Mouse (Mus musculus): ENCODE measurements at regions not wholly inside any gene's neighbourhood (a gene's known extent, or its start where the extent isn't known, plus 50 kb on each side); places are given as distances from the start of the nearest gene placed in this dataset.
A peak's percentile ranks its signal among the peaks of the same experiment; 100 is the strongest.

DNA sequence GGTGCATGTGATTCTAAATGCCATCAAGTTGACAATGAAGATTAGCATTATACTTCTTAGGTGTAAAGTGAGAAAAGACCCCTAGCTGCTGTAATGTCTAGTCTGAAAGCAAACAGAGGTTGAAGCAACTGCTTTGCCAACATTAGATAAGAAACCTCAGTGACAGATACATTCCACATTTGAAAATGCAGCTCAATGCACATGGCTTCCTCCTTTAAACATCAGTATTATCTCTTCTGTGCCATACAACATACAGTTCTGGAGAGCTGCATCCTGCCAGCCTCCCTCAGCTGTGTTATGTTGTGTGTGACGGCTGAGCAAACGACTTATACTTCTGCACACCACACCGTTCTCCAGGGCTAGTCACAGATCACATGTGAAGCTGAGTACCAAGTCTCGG lies 365.6 kb downstream of the Med10 start:
- TF ChIP-seq CTCF (IDR thresholded peaks at IDR 0.05; ENCODE audit: extremely low read depth, insufficient read depth, low read length), result no peak
- no peak for TF ChIP-seq POLR2A (IDR thresholded peaks at IDR 0.05; ENCODE audit: extremely low read depth, insufficient read depth, low read length)
- no peak overlapping the region for H3K27ac ChIP-seq (ENCODE audit: insufficient read depth, low read length)

DNA sequence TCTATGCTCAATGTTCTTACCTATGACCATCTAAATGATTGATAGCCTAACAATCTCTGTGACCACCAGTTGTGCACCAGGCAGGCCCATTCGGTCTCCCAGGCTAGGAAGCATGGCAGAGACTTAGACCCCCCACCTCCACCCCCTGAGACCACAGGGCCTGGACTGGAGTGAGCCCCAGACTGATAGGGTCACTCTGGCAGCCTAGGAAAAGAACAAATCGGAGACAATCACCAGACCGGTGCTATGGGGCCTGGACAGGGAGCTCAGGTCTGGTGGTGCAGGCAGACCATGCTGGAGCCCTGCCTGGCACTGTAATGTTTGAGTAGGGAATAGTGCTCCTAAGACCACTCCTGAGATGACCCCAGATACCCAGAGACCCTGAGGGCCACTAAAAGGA lies 366.7 kb downstream of the Med10 start:
- no peak overlapping the region for H3K4me3 ChIP-seq (ENCODE audit: insufficient read depth, low read length)
- H3K4me1 ChIP-seq (ENCODE audit: control insufficient read depth, insufficient read depth, low read length), result no peaks in the 10 kb centered on the region
- no peak overlapping the region for H3K27ac ChIP-seq (ENCODE audit: insufficient read depth, low read length)
- TF ChIP-seq POLR2A (IDR thresholded peaks at IDR 0.05; ENCODE audit: extremely low read depth, insufficient read depth, low read length) (no peak), CTCF (IDR thresholded peaks at IDR 0.05; ENCODE audit: extremely low read depth, insufficient read depth, low read length) (no peak)

More for the DNA sequence above, 365.6 kb downstream of the Med10 start:
- H3K4me3 ChIP-seq (ENCODE audit: insufficient read depth, low read length), result no peak overlapping the region
- H3K4me1 ChIP-seq (ENCODE audit: control insufficient read depth, insufficient read depth, low read length), result no peaks in the 10 kb centered on the region

DNA sequence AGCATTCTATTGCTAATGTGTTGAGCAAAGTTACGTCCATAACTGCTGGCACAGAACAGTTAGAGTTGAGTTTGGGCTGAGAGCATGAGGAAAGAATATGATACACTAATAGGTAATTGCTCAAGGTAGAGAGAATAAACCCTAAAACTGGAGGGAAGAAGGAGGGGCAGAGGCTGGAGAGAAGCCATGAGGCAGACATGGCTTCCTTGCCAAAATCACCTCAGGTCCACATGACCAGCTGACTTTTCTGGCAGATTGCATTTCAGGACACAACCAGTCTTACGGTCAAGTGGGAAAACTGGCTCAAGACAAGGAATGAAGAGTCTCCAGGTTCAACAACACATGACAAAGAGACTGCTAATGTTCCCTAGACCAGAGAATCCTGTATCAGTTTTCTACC lies 374.9 kb downstream of the Med10 start:
- Histone ChIP-seq H3K27ac (ENCODE audit: insufficient read depth, low read length) (no peak overlapping the region), H3K4me3 (ENCODE audit: insufficient read depth, low read length) (no peak overlapping the region), H3K4me1 (ENCODE audit: control insufficient read depth, insufficient read depth, low read length) (no peaks in the 10 kb centered on the region)
- TF ChIP-seq POLR2A (IDR thresholded peaks at IDR 0.05; ENCODE audit: extremely low read depth, insufficient read depth, low read length) (no peak), CTCF (IDR thresholded peaks at IDR 0.05; ENCODE audit: extremely low read depth, insufficient read depth, low read length) (no peak)

DNA sequence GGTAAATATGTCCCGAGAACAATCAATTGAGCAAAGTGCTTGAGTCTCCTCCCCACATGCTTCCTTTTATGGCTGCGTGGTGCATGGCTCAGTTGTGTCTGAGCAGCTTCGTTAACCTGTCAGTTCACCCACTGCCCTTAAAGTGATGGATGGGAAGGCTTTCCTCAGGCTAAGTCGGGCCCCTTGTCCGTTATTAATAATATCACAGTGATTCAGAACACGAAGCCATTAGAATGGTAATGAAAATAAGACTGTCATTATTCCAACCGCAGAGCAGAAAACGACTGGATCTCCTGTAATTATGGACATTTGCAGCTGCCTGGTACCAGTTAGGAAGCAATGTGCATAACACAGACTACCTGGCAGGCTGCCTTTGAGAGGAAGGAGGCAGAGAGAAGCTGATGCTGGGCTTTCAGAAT lies 375.9 kb downstream of the Med10 start:
- Histone ChIP-seq H3K4me3 (ENCODE audit: insufficient read depth, low read length) (no peak overlapping the region), H3K27ac (ENCODE audit: insufficient read depth, low read length) (no peak overlapping the region), H3K4me1 (ENCODE audit: control insufficient read depth, insufficient read depth, low read length) (no peaks in the 10 kb centered on the region)
- TF ChIP-seq POLR2A (IDR thresholded peaks at IDR 0.05; ENCODE audit: extremely low read depth, insufficient read depth, low read length), result no peak
- no peak for TF ChIP-seq CTCF (IDR thresholded peaks at IDR 0.05; ENCODE audit: extremely low read depth, insufficient read depth, low read length)

DNA sequence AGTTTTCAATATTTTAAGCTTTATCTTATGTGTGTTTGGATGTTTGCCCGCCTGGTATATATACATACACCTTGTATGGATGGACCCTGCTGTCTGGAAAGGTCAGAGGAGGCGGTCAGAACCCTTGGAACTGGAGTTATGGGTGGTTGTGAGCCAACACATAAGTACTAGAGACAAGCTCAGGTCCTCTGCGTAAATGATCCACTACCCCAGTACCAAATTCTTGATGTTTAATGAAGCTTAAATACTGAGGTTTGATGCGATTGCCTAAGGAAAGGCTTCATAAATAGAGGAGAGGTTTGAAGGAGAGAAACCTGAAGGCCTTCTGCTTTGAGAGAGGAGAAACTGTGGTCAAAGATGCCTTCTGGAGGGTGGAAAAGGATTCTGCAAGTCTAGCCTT lies 388.8 kb downstream of the Med10 start:
- no peak overlapping the region for H3K4me3 ChIP-seq (ENCODE audit: insufficient read depth, low read length)
- no peak for TF ChIP-seq CTCF (IDR thresholded peaks at IDR 0.05; ENCODE audit: extremely low read depth, insufficient read depth, low read length)
- no peak for TF ChIP-seq POLR2A (IDR thresholded peaks at IDR 0.05; ENCODE audit: extremely low read depth, insufficient read depth, low read length)
- H3K4me1 ChIP-seq (ENCODE audit: control insufficient read depth, insufficient read depth, low read length), result no peaks in the 10 kb centered on the region
- no peak overlapping the region for H3K27ac ChIP-seq (ENCODE audit: insufficient read depth, low read length)

DNA sequence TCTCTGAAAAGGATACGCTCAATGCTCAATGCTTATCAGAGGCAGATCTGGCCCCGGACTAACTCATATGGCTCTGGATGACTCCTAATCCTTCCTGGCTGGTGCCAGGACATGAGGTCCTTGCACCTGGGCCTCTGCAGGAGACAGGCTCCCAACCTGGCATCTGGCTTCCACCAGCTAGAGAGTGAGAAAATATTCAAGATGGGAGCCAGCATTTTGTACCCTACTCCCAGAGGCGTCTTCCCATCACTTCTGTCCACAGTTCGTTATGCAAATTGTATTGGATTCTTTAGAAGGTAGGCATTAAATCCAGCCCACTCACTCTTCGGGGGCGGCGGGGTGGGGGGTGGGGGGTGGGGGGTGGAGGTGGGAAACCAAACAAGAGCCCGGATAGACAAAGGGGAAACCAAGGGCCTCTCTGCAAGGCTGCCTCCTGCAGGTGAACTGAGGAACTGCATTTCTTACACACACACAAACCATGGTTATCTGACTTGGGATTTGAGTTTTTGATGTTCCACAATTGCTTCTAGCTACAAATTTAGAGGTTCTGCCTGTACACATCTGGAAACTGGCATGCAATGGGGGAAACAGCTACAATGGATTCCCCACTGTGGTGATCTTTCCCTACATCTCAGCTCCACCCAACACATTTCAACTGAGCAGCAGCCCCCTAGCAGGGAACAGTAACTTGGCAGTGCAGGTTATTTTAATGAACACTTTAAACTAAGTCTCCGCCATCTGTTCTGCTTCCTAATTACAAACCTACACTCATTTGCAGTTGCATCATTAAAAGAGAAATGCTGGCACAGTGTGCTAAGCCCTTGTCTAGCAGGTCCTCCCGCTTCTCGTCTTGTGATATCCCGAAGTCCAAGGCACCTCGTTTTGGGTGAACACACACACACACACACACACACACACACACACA lies 390.2 kb downstream of the Med10 start:
- H3K4me3 ChIP-seq (ENCODE audit: insufficient read depth, low read length), result no peak overlapping the region
- peak; percentile 20; the same call in 1 of the 2 replicates for TF ChIP-seq CTCF (IDR thresholded peaks at IDR 0.05; ENCODE audit: extremely low read depth, insufficient read depth, low read length)
- TF ChIP-seq POLR2A (IDR thresholded peaks at IDR 0.05; ENCODE audit: extremely low read depth, insufficient read depth, low read length), result no peak
- no peak overlapping the region for H3K27ac ChIP-seq (ENCODE audit: insufficient read depth, low read length)
- H3K4me1 ChIP-seq (ENCODE audit: control insufficient read depth, insufficient read depth, low read length), result no peaks in the 10 kb centered on the region

DNA sequence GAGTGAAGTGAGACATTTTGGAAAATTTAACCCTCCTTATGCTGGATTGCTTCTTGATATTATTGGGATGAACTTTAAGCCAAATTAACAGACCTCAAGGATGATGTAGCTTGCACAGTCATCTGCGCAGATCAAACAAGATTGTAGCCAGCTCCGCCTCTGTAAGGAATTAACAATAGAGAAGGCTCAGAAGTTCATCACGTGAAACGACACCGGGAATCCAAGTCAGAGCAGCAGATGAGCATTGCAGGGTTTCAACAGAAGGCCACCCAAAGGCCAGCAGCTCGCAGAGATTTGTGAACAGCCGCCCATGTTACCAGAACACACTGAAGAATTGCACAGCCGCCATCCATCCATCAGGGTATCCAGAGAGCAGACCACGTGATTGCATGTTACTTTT lies 391.1 kb downstream of the Med10 start:
- TF ChIP-seq CTCF (IDR thresholded peaks at IDR 0.05; ENCODE audit: extremely low read depth, insufficient read depth, low read length) (no peak), POLR2A (IDR thresholded peaks at IDR 0.05; ENCODE audit: extremely low read depth, insufficient read depth, low read length) (no peak)
- H3K4me1 ChIP-seq (ENCODE audit: control insufficient read depth, insufficient read depth, low read length), result no peaks in the 10 kb centered on the region
- no peak overlapping the region for H3K27ac ChIP-seq (ENCODE audit: insufficient read depth, low read length)
- H3K4me3 ChIP-seq (ENCODE audit: insufficient read depth, low read length), result no peak overlapping the region

DNA sequence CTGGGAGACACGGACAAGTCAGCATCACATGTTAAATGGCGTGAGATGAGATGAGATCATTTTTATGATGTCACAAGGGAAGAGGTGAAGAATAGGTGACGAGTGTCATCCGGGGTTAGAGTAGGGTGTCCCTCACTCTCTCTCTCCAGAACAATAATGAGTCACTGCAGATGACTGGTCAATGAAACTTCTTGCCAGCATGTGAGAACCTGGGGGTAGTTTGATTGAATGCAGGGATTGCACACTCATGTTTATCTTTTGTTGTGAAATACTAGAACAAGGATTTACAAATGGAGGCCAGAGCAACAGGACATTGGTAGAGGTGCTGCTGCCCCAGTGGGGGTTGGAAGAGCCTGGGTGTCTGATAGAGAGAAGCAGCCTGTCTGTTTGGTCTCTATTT lies 393.7 kb downstream of the Med10 start:
- H3K27ac ChIP-seq (ENCODE audit: insufficient read depth, low read length), result no peak overlapping the region
- TF ChIP-seq CTCF (IDR thresholded peaks at IDR 0.05; ENCODE audit: extremely low read depth, insufficient read depth, low read length) (no peak), POLR2A (IDR thresholded peaks at IDR 0.05; ENCODE audit: extremely low read depth, insufficient read depth, low read length) (no peak)
- H3K4me1 ChIP-seq (ENCODE audit: control insufficient read depth, insufficient read depth, low read length), result no peaks in the 10 kb centered on the region
- no peak overlapping the region for H3K4me3 ChIP-seq (ENCODE audit: insufficient read depth, low read length)

DNA sequence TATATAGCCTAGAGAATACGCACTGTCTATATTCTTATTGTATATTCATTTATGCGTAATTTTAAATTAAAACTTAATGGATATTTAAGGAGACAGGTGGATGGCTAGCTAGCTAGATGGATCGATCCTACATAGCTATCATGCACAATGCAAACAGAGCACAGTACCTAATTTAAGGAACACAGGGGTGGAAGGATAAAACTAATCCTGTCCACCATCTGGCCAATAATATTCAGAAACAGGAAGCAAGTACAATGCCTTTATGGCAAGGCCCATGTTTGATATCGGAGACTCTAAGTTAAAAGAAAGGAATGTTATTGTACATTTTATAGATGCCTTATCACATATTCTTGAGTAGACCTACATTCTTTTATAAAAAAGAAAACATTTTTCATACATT lies 396.4 kb downstream of the Med10 start:
- no peak overlapping the region for H3K4me3 ChIP-seq (ENCODE audit: insufficient read depth, low read length)
- no peaks in the 10 kb centered on the region for H3K4me1 ChIP-seq (ENCODE audit: control insufficient read depth, insufficient read depth, low read length)
- H3K27ac ChIP-seq (ENCODE audit: insufficient read depth, low read length), result no peak overlapping the region
- TF ChIP-seq CTCF (IDR thresholded peaks at IDR 0.05; ENCODE audit: extremely low read depth, insufficient read depth, low read length) (no peak), POLR2A (IDR thresholded peaks at IDR 0.05; ENCODE audit: extremely low read depth, insufficient read depth, low read length) (no peak)

DNA sequence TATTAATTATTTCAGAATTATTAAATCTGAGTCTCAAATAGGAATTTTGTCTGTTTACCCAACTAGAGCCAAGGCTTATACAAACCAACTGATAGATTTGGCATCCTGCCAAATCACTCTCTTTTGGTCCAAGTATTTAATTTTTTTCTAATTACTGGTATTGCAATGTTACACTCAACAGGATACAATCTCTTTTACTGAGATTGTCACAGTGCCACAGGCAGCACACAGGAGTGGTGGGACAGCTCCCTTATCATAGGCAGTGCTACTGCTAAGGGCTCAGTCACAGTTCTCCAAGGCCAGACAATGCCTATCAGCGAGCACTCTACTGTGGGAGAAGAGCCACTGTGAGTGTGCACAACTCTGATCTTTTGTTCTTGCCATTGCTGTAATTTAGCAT lies 396.9 kb downstream of the Med10 start:
- TF ChIP-seq CTCF (IDR thresholded peaks at IDR 0.05; ENCODE audit: extremely low read depth, insufficient read depth, low read length) (no peak), POLR2A (IDR thresholded peaks at IDR 0.05; ENCODE audit: extremely low read depth, insufficient read depth, low read length) (no peak)
- no peaks in the 10 kb centered on the region for H3K4me1 ChIP-seq (ENCODE audit: control insufficient read depth, insufficient read depth, low read length)
- no peak overlapping the region for H3K27ac ChIP-seq (ENCODE audit: insufficient read depth, low read length)
- no peak overlapping the region for H3K4me3 ChIP-seq (ENCODE audit: insufficient read depth, low read length)

All from cortical plate, adult 2 months (tissue).